Mouse (Mus musculus): ENCODE data around the gene Pdzd2.

The Pdzd2 gene

DNA sequence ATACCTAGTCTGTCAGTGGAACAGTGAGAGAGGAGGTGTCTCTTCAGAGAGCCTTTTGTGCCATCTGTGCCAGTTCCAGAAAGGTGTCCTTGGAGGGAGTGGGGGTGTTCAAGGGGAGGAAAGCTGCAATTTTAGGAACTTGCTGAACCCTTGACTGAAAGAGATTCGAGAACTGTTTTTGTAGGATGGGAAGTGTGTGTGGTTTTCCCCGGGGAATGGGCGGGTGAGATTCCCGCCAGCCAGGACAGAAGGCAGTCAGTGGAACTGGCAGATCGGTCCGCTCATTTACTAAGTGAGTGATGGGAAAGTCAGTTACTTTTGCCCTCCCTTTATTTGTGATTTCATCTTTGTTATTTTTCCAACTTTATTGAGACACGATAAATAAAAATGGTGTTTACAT, 266.1 kb downstream of the Pdzd2 start:
- DNase-seq (ENCODE audit: low spot score) = no peak

DNA sequence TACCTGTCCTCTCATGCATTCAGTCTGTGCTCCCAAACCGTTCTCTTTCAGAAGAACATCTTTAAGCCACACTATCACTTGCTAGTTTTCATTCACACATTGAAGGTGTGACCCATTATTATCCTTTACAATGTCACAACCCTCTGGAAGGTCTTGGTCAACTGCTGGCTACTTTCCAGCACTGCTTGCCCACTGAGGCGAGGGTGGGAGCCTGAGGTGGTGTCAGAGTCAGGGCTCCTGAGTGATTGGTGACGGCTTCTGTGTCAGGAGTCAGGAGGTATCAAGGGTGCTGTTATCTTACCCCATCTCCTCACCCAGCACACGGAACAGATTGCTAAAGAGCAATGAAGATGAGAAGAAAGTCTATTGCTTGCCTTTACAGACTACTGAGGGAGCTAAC, 267.1 kb downstream of the Pdzd2 start:
- no peak for DNase-seq (ENCODE audit: low spot score)

DNA sequence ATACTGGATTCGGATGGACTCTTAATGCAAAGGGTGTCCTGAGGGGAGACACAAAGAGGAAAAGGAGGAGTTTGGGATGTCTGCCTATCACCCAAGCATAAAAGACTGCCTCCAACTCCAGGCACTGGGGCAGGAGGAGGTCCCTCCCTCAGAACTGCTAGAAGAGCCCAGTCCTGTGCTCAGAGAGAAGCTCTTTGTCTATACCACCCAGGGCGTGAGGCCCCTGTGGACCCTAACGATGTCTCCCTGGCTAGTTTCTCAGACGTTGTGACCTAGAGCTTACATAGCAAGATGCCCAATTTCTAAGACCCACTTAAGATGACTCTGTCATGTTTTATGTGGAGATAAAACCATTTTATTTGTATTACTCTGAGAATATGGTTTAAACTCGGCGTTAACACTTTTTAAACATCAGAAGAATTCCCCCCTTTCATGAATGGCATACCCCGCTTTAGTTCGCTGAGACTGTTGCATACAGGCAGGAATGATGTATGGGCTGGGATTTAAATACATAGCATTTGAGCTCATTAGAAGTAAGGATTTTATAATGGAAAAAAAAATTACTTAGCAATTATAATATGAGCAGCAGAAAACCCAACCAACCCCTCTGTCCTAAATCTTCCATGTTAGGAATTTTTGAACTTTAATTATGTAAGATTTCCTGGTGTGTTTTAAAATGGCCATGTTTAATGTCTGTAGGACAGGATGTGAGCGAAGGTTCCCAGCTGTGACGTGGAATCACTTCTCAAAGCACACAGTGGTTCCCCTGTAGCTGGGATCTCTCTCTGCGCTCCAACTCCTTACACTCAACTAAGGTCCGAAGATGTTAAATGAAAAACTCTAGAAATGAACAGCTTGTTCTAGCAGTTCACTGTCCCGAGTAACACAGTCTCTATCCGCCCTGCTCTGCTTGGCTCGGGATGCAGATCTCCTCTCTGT, 268.6 kb downstream of the Pdzd2 start:
- no peak for DNase-seq (ENCODE audit: low spot score)

DNA sequence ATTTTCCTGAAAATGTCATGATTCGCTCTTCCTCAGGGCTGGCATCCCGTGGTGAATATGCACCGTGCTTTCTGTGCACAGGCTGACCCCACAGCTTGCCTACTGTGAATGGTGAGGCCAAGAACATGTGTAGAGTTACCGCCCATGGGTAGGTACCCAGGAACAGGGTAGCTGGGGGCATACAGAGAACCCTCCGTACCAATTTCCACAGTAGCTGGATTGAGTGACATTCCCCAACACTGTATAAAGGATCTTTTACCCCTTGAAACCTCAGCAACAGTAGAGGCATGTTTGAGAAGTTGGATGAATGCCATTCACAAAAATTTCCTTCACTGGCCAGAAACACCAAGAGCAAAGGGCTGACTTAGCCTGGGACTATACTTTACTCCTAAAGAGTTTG, 271.1 kb downstream of the Pdzd2 start:
- DNase-seq (ENCODE audit: low spot score) = no peak

DNA sequence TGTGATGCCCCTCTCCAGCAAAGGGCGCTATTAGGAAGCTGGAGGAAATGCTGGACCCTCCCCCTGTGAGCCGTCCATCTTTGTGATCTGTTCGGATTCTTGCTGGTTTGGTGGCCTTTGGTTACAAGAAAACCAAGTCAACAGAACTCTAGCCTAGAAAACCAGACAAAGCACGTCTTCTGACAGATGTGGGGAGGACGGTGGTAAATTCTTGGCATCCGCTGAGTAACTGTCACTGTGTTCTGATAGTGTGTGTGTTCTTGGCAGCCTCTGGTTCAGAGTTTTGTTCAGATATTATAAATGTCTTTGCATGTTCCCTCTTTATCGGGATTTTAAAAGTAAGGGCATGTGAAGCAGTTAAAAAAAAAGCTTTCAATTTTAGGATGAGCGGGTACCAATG, 274.0 kb downstream of the Pdzd2 start:
- DNase-seq (ENCODE audit: low spot score) = no peak

DNA sequence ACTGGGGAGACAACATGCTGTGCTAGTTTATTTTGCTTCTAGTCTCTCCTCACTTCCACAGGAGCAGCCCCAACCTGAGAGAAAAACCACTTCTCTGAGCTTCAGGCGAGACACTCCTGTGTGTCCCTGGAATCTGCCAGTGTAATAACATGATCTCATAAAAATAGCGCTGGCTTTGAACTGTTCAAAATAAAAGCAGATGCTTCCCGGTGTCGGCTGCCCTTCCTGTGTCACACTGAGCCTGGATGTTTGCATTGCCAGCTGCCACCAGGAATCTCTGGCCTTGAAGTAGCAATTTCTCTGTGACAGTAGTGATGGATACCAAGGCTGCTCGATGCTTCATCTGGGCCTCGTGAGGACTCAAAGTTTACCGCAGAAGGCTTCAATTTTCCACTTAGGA, 282.9 kb downstream of the Pdzd2 start:
- no peak for DNase-seq (ENCODE audit: low spot score)

DNA sequence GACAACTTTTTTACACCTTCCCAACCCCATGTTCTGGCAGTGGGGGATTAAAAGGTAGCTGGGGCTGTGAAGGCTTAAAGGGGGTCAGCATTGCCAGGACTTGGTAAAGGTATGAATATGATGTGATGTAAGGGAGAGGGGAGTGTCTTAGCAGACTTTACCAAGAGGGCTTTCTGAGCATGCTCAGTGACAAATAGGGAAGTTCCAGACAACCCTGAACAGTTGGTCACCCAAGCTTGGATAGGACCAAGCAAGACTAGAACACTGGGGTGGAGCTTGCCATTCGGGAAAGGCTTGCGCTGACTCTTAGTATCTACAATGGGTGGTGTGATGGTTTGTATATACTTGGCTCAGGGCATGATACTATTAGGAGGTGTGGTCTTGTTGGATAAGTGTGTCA, 286.4 kb downstream of the Pdzd2 start:
- no peak for DNase-seq (ENCODE audit: low spot score)

DNA sequence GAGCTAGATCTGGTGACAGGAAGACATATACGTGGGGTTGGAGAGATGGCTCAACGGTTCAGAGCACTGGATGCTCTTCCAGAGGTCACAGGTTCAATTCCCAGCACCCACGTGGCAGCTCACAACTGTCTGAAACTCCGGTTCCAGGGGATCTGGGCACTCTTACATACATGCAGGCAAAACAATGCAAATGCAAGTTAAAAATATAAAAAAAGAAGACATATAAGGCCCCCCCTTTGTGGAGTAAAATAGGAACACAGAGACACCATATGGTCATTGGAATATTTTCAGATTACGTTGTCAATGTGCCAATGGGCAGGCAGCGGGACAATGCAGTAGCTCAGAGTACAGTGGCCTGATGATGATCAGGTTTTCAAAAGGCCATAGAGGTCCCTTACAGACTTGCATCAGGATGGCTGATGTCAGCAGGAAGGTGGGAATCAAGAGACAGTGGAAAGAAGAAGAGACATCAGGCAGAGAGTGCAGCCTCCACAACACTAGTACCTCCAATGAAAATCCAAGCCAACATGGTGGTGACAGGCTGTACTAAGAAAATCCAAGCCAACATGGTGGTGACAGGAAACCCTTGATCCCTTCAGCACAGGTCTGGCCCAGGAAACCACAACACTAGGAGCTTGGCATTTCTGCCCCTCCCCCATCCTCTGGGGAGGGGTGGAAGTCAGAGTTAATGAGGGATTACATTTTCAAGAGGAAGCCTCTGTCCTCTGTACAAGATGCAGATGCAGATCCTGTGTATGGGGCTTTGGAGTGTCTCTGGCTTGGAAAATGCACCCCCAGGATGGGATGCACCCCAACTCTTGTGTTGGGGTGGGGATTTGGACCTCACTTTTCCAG, 287.4 kb downstream of the Pdzd2 start:
- no peak for DNase-seq (ENCODE audit: low spot score)

DNA sequence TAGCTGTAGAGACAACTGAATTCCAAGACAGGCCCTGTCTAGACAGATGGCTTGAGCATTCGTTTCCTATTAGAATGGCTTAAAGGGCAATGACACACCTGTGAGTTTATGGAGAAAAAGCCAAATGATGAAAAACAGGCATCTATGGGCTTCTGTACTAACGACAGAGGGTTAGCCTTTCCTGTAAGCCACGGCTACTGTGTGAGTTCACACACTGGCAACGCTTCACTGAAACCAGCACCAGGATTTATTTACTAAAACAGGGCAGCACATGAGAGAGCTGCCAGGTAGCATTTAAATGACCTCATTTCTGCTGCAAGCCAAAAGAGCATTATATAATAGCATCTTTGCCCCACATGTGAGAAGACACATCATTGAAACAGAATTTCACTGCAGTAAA, 288.3 kb downstream of the Pdzd2 start:
- DNase-seq (ENCODE audit: low spot score) = no peak

DNA sequence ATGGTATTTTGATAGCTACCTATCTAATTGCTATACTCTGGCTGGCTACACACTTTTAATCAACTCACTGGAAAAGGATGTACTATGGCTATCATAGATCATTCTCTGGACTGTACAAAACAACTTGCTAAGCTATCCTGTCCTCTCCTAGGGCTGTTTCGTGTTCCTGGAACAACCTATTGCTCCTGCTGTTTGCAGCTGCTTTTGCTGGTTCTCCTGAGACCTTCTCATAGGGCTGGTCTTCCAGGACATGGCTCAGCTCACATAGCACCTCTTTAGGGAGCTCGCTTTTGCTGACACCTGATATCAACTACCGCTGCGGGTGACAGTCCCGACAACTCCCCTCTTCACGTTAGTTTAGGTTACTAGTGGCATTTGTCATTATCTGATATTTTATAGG, 288.9 kb downstream of the Pdzd2 start:
- no peak for DNase-seq (ENCODE audit: low spot score)

DNA sequence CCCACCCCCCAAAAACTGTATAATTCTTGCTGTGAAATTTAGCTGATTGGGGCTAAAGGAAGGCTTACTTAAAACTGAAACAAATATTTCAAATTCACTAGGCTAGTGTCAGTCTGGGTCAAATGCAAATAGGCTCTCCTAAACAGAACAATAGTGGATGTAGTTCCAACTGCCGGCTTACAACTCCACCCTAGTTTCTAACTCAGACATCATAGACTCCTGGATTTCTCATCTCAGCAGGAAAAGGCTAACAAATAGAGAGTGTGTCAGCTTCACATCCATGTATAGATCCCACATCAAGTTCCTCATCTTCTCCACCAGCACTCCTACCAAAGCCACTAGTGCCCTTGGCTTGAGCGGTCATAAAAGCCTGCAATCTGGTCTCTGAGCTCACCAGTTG, 290.4 kb downstream of the Pdzd2 start:
- no peak for DNase-seq (ENCODE audit: low spot score)

DNA sequence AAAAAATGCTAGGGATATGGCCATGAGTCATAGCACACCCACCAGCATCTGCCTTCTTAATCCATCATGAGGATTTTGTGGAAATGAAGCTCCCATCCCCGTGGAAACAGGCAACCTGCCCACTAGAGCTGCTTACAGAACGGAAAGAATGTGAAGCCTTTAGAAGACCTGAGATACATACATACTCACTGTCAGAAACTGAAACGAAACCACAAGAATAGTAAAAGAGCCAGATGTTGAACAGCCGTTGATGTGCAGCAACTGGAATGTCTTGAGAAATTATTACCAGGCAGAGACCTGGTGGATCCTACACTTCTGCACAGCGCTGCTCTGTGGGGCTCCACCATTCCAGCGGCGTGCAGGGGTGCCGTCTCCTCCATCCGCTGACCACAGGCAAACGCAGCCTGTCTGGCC, 292.7 kb downstream of the Pdzd2 start:
- DNase-seq (ENCODE audit: low spot score) = no peak

DNA sequence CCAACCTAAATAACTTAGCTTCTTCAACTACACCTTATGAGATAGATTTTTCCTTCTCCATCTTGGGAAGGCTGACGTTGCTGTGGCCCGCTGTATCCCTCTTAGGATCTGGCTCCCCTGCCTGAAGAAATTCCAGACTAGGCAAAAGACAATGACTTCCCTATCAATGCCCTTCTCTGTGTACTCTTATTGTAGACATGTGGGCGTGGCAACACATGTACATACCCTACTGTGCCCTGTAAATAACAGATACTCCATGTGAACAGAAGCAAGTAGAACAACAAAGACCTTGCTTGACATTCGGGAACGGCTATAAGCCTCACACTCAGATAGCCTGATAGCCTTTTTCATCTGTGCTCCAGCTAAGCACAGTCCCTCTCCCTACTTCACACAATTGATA, 295.2 kb downstream of the Pdzd2 start:
- DNase-seq (ENCODE audit: low spot score) = no peak

DNA sequence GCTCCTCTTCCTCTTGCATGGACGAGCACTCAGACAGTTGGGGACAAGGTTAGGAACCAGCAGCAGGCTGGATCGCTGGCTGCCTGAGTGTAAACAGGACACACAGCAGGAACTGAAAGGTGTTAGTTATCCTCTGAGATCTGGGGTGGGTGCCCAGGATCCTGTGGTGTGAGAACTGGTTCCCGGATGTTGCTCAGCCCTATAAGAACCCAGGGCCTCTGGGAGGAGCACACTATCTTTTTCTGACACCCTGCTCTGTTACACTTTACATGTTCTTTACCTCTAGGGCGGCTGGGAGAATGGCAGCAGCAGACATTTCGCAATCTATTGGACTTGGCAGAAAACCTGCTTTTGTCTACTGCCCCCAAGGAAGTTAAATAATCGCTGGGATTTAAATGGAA, 300.4 kb downstream of the Pdzd2 start:
- no peak for DNase-seq (ENCODE audit: low spot score)

DNA sequence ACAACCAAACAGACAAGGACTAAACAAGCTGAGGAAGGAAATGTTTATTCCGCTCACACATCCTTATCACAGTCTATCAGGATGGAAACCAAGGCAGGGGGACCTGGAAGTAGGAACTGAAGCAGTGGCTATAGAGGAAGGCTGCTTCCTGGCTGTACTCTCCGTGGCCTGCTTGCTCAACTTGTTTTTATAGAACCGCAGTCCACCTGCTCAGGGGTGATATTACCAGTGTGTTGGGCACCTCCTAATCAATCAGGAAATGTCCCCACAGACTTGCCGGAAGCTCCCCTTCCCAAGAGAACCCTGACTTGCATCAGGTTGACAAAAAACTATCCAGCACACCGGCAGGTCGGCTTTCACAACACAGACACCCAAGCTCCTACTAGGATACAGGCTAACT, 301.0 kb downstream of the Pdzd2 start:
- DNase-seq (ENCODE audit: low spot score) = no peak

DNA sequence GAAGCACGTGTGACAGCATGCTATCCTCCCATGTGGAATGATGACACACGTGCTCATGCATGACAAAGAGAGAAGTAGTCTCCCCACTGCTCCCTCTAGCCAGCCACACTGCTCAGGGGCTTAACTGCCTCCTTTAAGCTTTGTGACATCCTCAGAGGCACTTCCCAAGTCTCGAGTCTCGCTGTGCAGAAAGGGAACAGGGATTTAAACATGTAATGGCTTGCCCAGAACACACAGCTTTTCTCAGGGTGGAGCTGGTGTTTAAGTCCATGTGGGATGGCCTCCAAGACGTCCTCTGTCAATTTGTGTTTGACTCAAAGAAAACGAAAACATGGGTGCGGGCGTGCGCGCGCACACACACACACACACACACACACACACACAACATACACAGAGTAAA, 301.6 kb downstream of the Pdzd2 start:
- DNase-seq (ENCODE audit: low spot score) = no peak

DNA sequence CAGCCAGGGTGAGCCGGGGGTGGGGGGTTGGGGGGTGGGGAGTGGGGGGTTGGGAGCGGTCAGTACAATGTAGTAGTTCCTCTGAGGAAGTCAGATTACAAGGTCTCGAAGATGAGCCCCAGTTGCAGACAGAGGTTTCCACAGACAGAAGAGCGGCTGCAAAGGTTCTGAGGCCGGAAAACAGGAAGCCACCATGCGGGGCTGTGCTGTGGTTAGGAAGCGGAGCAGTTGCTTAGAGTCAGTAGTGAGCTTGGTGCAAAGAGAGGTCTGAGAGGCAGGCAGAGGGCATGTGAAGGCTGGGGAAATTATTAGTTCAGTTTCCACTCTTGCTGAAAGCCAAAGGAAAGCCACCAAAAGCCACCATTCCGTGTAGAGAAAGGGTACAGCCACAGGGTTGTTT, 303.8 kb downstream of the Pdzd2 start:
- no peak for DNase-seq (ENCODE audit: low spot score)

DNA sequence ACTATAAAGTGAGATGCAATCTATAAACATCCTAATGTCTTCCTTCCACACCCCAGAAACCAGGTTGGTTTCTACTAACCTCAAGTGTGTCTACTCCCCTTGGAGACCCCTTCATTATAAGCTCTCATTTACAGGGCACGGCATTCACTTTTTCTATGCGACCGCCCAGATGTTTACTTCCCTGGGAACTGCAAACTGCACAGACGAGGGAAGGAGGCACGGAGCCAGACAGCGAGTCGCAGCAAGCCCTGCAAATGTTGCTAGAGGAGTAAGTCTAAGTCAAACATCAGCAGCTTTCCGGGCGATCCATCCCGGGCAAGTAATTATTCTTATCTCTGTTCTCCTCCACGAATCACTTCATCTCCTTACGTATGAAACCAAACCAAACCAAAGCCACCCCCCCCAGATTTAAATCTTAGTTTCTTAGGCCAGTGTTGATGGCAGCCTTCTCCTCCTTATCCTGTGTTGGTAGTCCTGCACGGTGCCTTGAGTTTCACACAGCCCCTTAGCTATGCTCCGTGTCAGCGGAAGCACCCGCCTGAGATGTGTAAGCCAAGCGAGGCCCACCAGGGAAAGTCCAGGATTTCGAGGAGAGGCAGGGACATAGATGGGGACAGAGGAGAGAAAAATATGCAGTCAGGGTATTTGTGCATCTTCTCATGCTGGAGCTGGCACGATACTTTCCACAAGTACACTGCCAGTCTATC, 305.7 kb downstream of the Pdzd2 start:
- peak; percentile 35 for DNase-seq (ENCODE audit: low spot score)

DNA sequence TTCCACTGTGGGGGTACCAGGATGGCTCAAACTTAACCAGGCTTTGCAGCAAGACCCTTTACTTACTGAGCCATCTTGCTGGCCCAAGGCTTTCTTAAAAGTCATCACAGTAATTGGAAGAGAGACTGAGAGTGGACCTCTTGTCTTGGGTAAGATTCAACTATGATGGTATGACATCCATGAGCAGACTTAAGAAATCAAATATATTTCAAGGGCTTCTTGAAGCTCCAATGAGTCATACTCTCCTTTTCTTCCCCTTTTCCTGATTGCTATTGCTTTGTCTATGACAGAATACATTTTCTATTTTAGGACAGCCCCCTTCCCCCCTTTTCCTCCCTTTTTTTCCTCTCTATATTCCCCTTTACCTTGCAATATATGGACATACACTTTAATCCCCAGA, 306.8 kb downstream of the Pdzd2 start:
- no peak for DNase-seq (ENCODE audit: low spot score)

DNA sequence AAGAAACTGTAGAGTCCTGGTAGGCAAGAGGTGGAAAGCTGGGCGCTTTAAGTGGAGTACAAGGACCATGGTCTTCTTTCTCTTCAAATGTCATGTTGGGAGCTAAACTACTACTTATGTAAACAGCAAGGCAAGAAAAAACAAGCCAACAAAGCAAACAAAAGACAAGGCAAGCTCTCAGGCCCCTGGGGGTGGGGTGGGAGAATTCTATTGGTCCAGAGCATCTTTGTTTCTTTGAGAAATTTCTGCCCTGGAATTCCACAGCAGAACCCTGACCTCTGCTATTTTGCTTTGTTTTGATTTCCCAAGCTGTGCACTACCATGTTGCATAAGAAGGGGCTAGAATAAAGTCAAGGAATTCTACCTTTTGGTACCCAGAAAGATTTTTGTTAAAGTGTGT, 307.4 kb downstream of the Pdzd2 start:
- DNase-seq (ENCODE audit: low spot score) = no peak

DNA sequence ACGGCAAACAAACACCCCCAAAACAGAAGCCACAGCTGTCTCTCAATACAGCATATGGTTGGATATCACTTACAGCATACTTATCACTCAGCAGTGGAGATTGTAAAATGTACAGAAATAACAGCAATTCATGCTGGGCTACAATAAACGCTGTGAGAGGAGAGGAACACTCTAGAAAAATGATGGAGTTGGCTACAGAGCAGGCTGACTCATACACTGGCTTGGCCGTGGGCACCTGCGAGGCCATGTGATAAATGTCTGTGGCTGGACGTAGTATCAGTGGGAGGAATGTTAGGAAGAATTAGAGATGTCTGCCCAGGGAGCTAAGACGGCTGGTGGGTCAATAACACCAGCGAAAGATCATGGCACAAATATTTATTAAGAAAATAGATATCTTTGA, 308.0 kb downstream of the Pdzd2 start:
- DNase-seq (ENCODE audit: low spot score) = no peak

DNA sequence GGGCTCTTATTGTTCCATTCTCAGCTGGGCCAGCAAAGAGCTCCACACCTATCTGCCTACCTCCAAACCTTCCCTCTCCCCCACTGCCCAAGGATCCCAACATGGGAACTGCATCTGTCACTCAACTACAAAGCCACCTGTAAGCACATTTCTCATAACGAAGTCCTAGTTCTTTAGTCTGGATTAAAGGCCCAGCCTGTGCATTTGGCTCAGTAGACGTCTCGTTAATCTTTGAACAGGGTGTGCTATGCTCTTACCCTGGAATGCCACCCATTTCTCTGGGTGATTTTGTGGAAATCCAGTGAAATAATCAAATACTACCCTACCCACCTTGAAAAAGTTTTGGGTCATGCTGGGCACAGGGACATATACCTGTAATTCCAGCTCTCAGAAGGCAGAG, 308.5 kb downstream of the Pdzd2 start:
- no peak for DNase-seq (ENCODE audit: low spot score)

DNA sequence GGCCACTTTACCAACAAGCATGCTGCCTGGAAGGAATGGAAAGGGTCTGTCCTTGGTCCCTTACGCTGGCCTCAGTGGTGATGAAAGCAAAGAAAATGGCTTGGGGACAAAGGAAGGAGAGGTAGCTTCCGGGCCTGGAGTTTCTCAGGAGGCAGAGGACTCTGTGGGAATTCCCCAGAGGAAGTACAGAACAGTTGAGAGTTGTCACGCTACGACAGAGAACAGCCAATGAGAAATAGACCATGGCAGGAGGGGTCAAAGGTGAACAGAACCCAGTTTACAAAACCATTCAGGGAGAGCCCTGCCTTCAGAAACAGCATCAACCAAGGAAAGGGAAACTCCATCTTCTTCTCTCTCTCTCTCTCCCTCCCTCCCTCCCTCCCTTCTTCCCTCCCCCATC, 309.1 kb downstream of the Pdzd2 start:
- DNase-seq (ENCODE audit: low spot score) = no peak

Data from urinary bladder, postnatal 10 days (tissue).